Mouse (Mus musculus) E14TG2a.4 (cell line): Measurements from ENCODE around the gene Arih1.

Experiments used
- CTCF ChIP-seq: conservative IDR thresholded peaks from 2 replicates; pipeline ENCODE4 v1.5.1; 2014; ENCODE audit warnings: low read length
- NANOG ChIP-seq: IDR thresholded peaks from 2 replicates; pipeline ENCODE4 v1.6.1; 2014; ENCODE audit warnings: borderline replicate concordance, low read length, mixed read lengths

DNA sequence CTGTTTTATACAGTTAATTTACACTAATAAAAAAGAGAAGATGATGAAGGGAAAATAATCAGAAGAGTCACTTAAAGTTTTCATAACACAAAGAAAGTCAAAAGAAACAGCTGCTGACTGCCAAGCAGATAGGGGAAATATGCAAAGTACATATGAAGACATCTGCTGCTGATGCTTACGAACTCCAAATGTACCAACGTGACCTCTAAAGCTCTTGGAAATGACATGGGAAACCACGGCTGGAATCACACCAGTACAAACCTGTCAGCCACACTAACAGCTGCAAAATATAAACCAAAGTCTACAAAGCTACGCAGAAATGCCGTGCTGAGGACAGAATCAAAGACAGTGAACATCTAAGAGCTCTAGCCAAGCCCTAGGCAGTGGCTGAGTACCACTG is 147.3 kb downstream of the Arih1 start:
- TF ChIP-seq CTCF (no peak), NANOG (no peak)
